Mouse (Mus musculus) CH12.LX (cell line): ENCODE measurements around the gene Rnasek.

Source experiments
- CTCF ChIP-seq, 2 experiments: IDR thresholded peaks in 1 of 2; conservative IDR thresholded peaks in 1 of 2; 2 replicates each; pipeline ENCODE4 v1.5.1; 2011 to 2012; ENCODE audit warnings: low read depth in 2 of 2, low read length in 2 of 2, improper control_type of control experiment in 1 of 2, inconsistent platforms in 1 of 2, mild to moderate bottlenecking in 1 of 2, moderate library complexity in 1 of 2
- E2F4 ChIP-seq: IDR thresholded peaks from 2 replicates; pipeline ENCODE4 v1.6.1; 2011; ENCODE audit warnings: low read depth, low read length, improper control_type of control experiment; ENCODE audit not compliant: insufficient replicate concordance
- EP300 ChIP-seq: IDR thresholded peaks from 2 replicates; pipeline ENCODE4 v1.6.1; 2011; ENCODE audit warnings: low read length, improper control_type of control experiment
- MAFK ChIP-seq: IDR thresholded peaks from 2 replicates; pipeline ENCODE4 v1.6.1; 2011; ENCODE audit warnings: low read length, improper control_type of control experiment; ENCODE audit not compliant: insufficient replicate concordance
- MXI1 ChIP-seq: IDR thresholded peaks from 2 replicates; pipeline ENCODE4 v1.6.1; 2011; ENCODE audit warnings: mild to moderate bottlenecking, low read depth, low read length, improper control_type of control experiment
- POLR2A ChIP-seq: IDR thresholded peaks from 2 replicates; pipeline ENCODE4 v1.6.1; 2011; ENCODE audit warnings: low read depth, mild to moderate bottlenecking, improper control_type of control experiment, low read length
- POLR2AphosphoS2 ChIP-seq: IDR thresholded peaks from 2 replicates; pipeline ENCODE4 v1.6.1; 2011; ENCODE audit warnings: low read depth, low read length, improper control_type of control experiment
- SMC3 ChIP-seq: IDR thresholded peaks from 2 replicates; pipeline ENCODE4 v1.6.1; 2011; ENCODE audit warnings: low read depth, low read length, improper control_type of control experiment
- TCF12 ChIP-seq: IDR thresholded peaks from 2 replicates; pipeline ENCODE4 v1.6.1; 2014; ENCODE audit warnings: low read depth, mild to moderate bottlenecking, inconsistent platforms, low read length, improper control_type of control experiment
- UBTF ChIP-seq: IDR thresholded peaks from 2 replicates; pipeline ENCODE4 v1.6.1; 2012; ENCODE audit warnings: low read depth, mild to moderate bottlenecking, inconsistent platforms, low read length, improper control_type of control experiment, moderate library complexity
- USF1 ChIP-seq: IDR thresholded peaks from 2 replicates; pipeline ENCODE4 v1.6.1; 2014; ENCODE audit warnings: low read depth, mild to moderate bottlenecking, inconsistent platforms, low read length, improper control_type of control experiment
- ZC3H11A ChIP-seq: IDR thresholded peaks from 2 replicates; pipeline ENCODE4 v1.6.1; 2012; ENCODE audit warnings: low read depth, mild to moderate bottlenecking, inconsistent platforms, low read length, improper control_type of control experiment

DNA sequence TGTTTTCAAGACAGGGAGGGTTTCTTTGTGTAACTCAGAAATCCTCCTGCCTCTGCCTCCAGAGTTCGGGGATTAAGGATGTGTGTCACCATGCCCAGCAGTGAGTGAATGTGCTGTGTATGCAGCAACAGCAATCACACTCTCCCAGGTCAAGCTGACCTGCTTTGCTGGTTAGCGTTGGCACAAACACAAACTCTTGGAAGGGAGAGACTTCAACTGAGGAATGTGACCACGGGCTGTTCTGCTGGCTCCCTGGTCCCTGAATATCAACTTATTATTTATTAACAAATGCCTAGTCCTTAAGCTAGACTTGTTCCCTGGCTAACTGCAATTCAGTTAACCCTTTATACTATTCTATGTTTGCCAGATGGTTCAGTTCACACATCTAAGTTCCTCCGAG, 44.0 kb upstream of the Rnasek start:
- TF ChIP-seq UBTF, result no peak
- TF ChIP-seq USF1, result no peak
- no peak for TF ChIP-seq E2F4
- no peak for TF ChIP-seq ZC3H11A
- no peak for TF ChIP-seq SMC3
- no peak for TF ChIP-seq CTCF (conservative IDR thresholded peaks at IDR 0.05 in 1 of 2, IDR thresholded peaks at IDR 0.05 in 1 of 2; ENCODE audit: low read depth in 2 of 2, low read length in 2 of 2)
- TF ChIP-seq MXI1, result no peak
- TF ChIP-seq POLR2A, result no peak
- TF ChIP-seq EP300, result no peak
- no peak for TF ChIP-seq POLR2AphosphoS2
- no peak for TF ChIP-seq MAFK
- TF ChIP-seq TCF12, result no peak
